Mouse (Mus musculus) right cerebral cortex, adult 2 months (tissue): ENCODE results near the gene Slit2.
A peak's percentile ranks its signal among the peaks of the same experiment; 100 is the strongest.

ENCODE experiments used
- DNase-seq, 2 experiments: peaks; one replicate each; pipeline ENCODE4 v3.0.0; 2021 to 2022; ENCODE audit warnings: low spot score in 2 of 2

Slit2 gene

GRCm38 (mm10) chr5:48050637-48051314, 67.8 kb downstream of the Slit2 start:
- no peak for DNase-seq

GRCm38 (mm10) chr5:48058612-48059011, 75.7 kb downstream of the Slit2 start:
- DNase-seq = peak in 1 of 2 experiments; percentile 5

- no peak for DNase-seq
These were observed 77.8 kb downstream of the Slit2 start for GRCm38 (mm10) chr5:48060715-48061114.

GRCm38 (mm10) chr5:48078730-48079129, 95.8 kb downstream of the Slit2 start:
- no peak for DNase-seq

- no peak for DNase-seq
These were observed 98.4 kb downstream of the Slit2 start for GRCm38 (mm10) chr5:48081223-48081881.

- DNase-seq = no peak
These were observed 130.5 kb downstream of the Slit2 start for GRCm38 (mm10) chr5:48113400-48113799.

GRCm38 (mm10) chr5:48114969-48115537, 132.1 kb downstream of the Slit2 start:
- no peak for DNase-seq

- DNase-seq = no peak
These were observed 139.7 kb downstream of the Slit2 start for GRCm38 (mm10) chr5:48122651-48123050.

GRCm38 (mm10) chr5:48125770-48126423, 143.0 kb downstream of the Slit2 start:
- DNase-seq = peak in 1 of 2 experiments; percentile 36

- peak; percentile 48 to 58 for DNase-seq
These were observed 147.0 kb downstream of the Slit2 start for GRCm38 (mm10) chr5:48129981-48130380.

- peak; percentile 67 for DNase-seq
These were observed 153.6 kb downstream of the Slit2 start for GRCm38 (mm10) chr5:48136571-48136970.

- no peak for DNase-seq
These were observed 156.0 kb downstream of the Slit2 start for GRCm38 (mm10) chr5:48138849-48139487.

GRCm38 (mm10) chr5:48139488-48139862, 156.5 kb downstream of the Slit2 start:
- no peak for DNase-seq

GRCm38 (mm10) chr5:48146082-48146481, 163.1 kb downstream of the Slit2 start:
- DNase-seq = no peak

- no peak for DNase-seq
These were observed 177.9 kb downstream of the Slit2 start for GRCm38 (mm10) chr5:48160829-48161228.

- DNase-seq = no peak
These were observed 198.8 kb downstream of the Slit2 start for GRCm38 (mm10) chr5:48181646-48182302.

GRCm38 (mm10) chr5:48184358-48184757, 201.4 kb downstream of the Slit2 start:
- DNase-seq = no peak

GRCm38 (mm10) chr5:48187819-48188218, 204.9 kb downstream of the Slit2 start:
- DNase-seq = no peak

GRCm38 (mm10) chr5:48199380-48199779, 216.4 kb downstream of the Slit2 start:
- no peak for DNase-seq

GRCm38 (mm10) chr5:48215248-48215647, 232.3 kb downstream of the Slit2 start:
- DNase-seq = no peak

- DNase-seq = no peak
These were observed 236.8 kb downstream of the Slit2 start for GRCm38 (mm10) chr5:48219624-48220155.
